Mouse (Mus musculus): ENCODE results near the gene Hoxd3.

Hoxd3 gene

DNA sequence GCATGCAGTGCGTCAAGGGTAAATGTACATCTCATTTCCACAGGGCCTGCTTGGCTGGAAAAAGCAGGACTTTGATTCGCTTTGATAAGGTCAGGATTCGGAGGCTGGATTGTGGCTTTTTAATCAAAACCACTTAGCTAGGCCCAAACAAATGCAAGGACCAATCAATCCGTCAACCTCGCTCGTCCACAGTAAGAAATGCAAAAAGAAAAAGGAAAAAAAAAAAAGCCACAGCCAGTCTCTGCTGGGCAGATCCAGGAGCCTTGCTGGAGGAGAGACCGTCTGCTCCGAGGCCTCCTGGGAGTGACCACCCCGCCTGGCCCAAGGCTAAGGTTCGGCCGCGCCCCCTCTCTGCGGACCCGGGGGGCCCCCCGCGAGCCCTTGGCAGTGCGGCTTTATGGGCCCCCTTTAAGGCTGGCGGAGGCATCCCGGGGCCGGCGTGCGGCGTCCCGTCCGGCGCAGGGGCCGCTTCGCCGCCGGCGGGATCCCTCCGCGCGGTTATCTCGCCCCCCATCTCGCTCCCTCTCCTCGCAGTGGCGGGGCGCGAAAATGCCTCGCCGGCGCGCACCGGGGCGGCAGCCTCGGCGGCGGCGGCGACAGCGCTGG is 7.2 kb upstream of the Hoxd3 start, which contains the start of gene Hoxd8:
Gene Hoxd8 (plus strand): TSS at position 223 of the 606 bp plus-strand sequence.
- ATAC-seq (ENCODE audit: insufficient number of reproducible peaks, low FRiP score, low TSS enrichment), result no peak

DNA sequence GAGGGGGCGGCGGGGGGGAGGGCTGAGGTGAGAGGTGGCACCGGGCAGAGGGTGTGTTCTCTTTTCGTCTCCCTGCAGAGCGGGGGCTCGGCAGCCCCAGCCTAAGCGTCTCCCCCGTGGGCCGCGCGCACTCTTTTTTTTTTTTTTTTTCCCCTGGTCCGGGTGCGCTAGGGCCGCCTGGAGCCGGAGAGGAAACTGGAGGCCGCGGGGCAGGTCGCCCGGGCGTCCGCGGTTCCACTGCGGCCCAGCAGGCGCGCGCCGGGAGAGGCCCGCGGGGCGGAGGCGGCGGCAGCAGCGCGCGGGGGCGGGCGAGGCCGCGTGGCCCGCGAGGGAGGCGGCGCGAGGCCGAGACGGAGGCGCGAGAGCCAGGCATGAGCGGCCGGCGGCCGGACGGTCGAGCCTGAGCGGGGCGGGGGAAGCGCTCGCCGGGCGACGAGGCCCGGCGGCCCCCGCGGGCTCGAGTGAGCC is 6.7 kb upstream of the Hoxd3 start:
- ATAC-seq (ENCODE audit: insufficient number of reproducible peaks, low FRiP score, low TSS enrichment), result no peak

DNA sequence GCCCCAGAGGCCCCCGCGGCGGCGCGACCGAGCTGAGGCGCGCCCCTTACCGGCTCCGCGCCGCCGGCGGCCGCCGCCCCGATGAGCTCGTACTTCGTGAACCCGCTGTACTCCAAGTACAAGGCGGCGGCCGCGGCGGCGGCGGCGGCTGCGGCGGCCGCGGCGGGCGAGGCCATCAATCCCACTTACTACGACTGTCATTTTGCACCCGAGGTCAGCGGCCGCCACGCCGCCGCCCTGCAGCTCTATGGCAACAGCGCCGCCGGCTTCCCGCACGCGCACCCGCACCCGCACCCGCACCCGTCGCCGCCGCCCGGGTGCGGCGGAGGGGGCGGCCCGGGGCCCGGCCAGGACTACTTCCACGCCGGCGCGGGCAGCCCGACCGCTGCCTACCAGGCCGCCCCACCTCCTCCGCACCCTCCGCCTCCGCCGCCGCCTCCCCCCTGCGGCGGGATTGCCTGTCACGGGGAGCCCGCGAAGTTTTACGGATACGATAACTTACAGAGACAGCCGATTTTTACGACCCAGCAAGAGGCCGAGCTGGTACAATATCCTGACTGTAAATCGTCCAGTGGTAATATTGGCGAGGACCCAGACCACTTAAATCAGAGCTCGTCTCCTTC is 6.1 kb upstream of the Hoxd3 start:
- ATAC-seq (ENCODE audit: insufficient number of reproducible peaks, low FRiP score, low TSS enrichment), result no peak

DNA sequence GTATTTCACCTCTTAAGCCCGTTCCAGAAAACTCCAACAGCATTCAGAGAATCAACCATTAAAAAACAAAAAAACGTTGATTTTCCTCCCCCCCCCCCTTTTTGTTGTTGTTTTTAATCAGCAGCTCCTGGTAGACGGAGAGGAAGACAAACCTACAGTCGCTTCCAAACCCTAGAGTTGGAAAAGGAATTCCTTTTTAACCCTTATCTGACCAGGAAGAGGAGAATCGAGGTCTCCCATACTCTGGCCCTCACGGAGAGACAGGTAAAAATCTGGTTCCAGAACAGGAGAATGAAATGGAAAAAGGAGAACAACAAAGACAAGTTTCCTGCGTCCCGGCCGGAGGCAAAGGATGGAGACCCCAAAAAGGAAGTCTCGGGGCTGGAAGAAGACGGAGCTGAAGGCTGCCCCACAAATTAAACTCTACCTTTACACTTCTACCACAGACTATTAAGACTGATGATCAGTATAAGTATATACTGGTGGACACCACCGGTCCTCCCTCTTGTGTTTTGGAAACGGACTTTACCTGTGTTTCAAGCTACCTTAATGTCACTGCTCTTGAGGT is 5.2 kb upstream of the Hoxd3 start:
- ATAC-seq (ENCODE audit: insufficient number of reproducible peaks, low FRiP score, low TSS enrichment), result no peak

DNA sequence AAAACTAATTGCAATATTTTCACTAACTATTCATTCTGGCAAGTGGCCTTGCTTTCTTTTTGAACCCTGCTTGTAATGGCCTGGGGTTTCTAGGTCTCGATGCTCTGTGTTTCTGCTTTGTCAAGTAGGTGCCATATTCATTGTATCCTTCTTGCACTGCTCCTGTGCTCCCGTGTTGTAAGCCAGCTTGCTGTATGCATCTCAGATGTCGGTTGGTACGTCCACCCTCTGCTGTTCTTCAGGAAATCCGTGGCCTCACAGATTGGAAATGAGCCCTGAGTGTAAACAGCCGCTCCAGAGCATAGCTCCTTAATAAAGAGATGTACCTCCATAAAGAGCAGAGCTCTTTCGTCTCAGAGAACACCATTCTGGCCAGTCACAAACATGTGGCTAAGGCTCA is 4.1 kb upstream of the Hoxd3 start:
- ATAC-seq (ENCODE audit: insufficient number of reproducible peaks, low FRiP score, low TSS enrichment), result no peak

DNA sequence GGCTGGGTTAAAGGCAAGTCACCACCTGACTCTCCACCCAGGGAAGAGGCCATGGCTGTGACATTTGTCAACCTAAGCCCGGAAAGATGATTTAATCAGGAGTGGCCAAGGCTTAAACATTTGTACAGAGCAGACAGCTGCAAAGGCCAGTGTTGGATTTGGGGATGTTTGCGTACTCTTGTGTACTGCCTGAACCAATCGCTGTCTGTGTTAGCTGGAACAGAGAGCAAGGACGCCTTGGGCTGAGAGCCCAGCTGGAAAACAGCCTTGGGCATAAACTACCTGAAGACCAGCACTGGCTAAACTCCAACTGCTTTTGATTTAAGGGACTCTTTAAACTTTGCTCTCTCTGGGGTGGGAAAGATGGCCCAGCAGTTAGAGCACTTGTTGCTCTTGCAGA is 3.1 kb upstream of the Hoxd3 start:
- ATAC-seq (ENCODE audit: insufficient number of reproducible peaks, low FRiP score, low TSS enrichment), result no peak

DNA sequence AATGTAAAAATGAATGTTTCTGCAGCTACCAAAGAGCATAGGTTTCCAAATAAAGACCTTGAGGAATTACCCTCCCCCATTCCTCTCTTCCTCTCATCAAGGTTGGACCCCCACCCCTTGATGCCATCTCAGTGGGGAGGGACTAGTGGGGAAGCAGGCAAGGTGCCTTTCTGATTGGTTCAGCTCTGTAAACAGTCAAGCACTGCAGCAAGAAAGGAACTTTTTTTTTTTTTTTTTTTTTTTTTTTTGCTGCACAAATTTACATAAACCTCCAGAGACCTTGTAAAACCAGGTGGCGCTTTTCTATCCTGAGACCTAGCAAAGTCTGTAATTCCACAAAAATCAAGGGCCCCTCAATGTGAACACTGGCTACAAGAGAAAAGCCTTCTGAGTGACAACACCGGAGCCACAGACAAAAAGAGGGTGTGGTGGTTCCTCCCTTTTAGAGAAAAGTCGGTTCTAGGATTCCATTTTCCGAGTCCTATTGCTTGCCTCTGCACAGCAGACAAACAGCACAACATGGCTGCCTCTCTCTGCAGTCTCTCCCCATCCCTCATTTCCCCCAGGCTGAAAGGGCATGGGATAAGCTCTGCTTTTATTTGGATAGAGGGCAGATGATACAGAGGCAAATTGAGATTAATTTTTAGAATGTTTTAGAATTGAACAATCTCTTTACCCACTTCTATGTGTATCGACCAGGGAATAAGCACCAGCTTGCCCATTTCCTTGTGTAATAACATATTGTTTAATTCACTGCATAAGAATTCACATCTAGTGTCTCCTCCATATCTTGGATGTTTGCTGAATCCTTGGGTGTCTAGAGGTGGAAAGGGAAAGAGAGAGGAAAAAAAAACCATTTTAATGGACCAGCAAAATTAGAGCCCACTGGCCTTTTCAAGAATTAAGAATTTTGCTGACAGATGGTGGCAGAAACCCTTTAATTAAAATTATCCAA is 2.0 kb upstream of the Hoxd3 start:
- no peak for ATAC-seq (ENCODE audit: insufficient number of reproducible peaks, low FRiP score, low TSS enrichment)

DNA sequence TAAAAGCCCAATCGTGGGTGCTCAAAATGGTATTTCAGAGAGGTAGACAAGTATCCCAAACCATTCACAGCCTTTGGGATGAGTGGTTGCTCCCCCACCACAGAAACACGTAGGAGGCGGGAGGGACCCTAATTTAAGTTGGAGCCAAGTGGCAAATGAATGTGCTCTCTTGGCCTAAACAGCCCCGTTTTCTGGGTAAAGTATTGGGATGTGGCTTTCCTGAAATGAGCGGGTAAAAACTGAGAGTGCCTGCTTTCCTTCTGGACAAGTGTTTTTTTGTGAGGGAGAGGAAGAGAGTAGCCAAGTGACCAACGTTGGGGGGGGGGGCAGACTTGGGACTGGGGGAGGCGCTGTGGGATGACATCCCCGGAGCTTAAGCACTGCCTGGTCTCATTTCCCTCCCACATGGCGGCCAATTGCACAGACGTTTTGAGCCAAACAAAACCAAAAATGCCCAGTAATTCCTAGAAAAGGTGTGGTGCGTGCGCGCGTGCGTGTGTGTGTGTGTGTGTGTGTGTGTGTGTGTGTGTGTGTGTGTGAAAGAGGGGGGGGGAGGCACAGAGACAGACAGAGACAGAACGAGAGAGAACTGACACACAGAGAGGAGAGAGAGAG is 691 bp upstream of the Hoxd3 start:
- ATAC-seq (ENCODE audit: insufficient number of reproducible peaks, low FRiP score, low TSS enrichment), result no peak

DNA sequence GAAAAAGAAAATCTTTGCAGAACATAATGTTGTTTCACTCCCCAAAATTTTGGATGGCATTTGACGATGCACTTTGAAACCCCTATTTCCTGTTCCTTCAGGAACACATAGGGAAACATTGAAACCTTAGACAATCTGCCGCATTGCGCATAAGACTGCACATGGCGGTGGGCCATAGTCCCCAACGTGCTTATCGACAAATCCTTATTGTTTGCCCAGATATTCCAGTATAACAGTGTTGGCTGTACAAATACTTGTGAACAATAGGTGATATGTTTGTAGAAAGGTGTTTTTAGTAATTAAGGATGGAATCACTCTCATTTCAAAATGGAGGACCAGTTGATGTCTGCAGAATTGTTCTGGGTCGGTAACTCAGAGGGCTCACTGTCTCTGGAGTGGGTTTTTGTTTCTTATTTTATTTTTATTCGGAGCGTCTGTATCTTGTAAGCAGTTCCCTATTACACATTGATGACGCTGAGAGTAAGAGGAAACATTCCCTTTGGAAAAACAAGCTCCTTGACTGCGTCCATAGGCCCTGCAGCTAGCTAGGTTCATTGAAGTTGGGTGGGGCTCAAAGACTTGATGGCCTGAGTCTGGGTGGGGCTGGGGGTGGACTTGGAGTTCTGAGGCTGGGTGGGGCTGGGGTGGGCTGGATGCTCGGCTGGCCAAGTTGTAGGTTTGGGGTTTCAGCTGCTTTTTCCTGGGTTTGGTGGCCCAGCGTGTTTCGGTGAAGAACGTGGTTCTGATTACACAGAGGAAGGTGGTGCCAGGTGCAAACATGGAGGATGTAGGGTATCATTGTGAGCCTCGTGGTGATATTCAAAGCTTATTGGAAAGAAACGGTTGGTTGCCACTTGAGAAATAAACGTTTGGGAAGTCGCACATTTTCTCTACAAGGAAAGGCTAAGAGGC is 1.8 kb downstream of the Hoxd3 start:
- no peak for ATAC-seq (ENCODE audit: insufficient number of reproducible peaks, low FRiP score, low TSS enrichment)

DNA sequence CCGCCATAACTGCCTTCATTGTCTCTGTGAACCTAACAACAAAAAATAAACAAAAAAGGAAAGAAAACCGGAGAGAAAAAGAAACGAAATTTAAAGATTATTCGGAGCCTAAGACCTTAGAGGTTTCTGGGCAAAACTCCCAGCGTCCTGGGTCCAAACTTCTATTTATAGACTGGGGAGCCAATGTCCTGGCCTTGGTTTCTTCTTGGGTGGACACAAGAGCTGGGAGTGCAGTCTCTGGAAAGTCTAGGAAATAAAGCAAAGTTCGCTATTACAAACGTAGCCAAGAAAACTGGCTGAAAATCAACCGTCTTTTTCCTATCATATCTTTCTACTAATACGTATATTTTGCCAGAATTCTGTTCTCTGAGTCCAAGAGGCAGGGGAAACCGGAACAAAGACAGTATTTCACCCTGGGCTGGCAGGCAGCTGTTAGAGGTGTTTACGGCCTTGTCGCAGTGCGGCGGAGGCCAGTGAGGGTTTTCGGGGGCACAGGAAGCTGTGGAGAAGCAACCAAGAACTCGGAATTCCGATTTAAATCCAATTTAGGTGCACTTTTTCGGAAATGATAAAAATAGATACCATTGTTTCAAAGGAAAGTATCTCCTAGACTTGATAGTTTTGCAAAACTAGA is 2.5 kb downstream of the Hoxd3 start:
- ATAC-seq (ENCODE audit: insufficient number of reproducible peaks, low FRiP score, low TSS enrichment), result no peak

DNA sequence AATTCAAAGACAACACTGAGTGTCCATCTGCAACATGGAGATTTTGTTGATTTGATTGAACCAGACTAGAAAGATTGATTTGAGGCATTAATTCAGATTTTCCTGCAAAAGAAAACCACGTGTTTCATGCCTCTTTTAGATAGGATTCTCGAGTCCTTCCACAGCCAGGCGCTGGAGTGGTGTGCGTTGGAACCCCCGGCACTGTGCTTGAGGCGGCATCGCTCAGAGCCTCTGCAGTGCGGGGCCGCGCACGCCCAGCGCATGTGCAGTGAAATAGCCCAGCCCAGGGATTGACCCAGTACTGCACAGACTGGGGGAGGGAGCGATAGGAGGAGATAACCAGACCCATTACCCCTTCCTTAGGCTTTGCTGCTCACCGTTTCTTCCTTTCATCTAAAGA is 3.2 kb downstream of the Hoxd3 start:
- ATAC-seq (ENCODE audit: insufficient number of reproducible peaks, low FRiP score, low TSS enrichment), result no peak

DNA sequence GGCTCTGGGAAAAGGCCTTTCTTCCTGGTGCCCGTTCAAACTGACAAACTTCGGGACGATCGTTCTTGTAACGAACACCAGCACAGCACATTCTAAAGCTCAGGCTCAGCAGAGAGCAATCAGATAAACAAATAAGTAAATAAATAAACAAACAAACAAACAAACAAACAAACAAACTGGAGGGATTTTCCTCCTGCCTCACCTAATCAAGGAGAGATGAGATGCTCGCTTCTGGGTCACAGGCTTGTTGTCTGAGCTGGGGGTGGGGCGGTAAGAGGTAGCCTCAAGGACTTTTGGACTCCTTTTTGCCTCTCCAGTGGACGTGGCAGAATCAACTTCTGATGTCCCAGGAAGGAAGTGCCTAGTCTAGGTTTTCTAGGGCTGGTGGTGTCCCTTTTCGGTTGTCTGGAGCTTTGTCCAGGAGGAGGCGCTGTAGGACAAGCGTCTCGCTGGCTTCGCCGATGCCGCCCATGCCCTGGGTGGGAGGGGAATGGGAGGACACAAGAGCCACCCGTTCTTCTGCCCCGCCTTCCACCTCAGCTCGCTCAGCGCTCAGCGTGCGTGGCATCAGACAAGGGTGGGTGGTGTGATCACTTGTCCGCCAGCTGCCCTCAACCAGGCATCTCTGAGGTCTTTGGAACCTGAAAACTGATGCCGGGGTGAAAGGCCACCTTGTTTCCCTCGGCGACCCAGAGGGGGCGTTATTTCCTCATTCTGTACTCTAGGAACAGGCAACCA is 3.9 kb downstream of the Hoxd3 start:
- ATAC-seq (ENCODE audit: insufficient number of reproducible peaks, low FRiP score, low TSS enrichment), result no peak

DNA sequence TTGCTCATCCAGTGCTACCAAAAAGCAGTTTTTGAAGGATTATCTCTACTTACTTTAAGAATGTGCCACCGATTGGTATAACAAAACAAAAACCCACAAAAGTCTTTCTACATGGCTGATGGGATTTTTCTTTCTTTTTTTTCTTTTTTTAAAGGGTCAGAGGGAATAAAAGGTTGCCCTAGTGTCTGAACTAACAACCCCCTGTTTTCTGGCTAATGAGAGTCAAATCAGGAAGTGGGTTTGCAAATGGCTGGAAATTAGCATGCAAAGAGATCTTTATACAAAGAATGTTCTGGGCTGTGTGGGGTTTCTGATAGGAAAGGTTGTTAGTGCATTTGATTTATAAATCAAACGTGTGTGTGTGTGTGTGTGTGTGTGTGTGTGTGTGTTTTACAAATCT is 8.7 kb downstream of the Hoxd3 start:
- ATAC-seq (ENCODE audit: insufficient number of reproducible peaks, low FRiP score, low TSS enrichment), result no peak

DNA sequence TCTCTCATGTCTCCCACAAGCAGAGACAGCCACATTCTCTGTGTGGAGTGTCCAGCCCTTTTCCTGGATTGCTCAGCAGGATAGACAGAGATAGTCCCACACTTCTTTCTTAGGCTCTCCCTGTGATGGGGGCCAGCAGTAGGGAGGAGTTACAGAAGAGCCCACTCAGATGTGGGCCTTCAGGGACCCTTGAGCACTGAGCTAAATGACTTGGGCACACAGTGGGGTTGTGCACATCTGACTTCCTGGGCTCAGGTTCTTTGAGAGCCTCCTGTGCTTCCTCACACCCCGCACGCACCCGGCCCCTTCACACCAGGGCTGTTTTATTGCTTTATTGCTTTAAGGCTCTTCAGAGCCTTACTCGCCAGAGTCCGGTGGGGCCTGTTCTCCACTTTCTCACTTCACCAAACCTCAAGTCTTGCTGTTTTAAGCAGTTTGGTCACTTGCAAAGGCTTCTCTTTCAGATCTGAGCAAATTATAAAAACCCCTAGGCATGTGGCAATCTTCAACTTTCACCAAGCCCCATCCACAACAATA is 9.3 kb downstream of the Hoxd3 start:
- no peak for ATAC-seq (ENCODE audit: insufficient number of reproducible peaks, low FRiP score, low TSS enrichment)

DNA sequence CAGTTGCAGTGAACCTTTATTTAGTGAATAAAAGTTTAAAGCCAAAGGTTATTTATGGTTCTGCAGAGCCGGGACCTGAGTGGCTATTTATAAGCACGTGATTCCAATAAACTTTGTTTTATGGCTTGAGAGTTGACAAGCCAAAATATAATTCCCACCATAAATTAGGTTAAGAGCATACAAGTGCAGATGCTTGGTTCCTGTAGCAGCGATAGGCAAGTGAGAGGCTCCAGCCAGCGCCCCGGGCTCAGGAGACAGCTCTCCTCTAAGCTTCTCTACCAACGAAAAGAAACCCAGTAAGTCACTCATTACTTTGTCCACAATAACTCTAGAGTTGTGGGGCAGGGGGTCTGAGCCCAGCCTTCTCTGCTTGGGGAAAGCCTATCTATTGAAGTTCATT is 10.2 kb downstream of the Hoxd3 start:
- no peak for ATAC-seq (ENCODE audit: insufficient number of reproducible peaks, low FRiP score, low TSS enrichment)

DNA sequence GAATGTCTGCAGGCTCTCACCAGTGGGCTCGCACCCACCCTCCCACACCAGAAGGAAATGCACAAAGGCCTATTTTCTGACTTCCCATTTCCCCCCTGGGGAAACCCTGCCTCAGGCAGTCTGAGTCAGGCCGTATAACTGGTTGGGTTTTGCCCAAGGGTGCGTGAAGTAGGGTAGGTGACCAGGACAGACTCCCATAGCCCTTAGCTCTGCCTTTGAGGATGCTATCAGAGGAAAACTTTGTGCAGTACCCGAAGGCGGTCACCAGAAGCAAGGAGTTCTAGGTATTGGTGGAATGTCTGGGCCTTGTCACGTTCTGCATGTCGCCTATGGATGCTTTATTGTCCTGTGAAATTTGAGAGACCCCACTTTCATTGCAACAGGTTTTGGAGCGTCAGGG is 11.2 kb downstream of the Hoxd3 start:
- ATAC-seq (ENCODE audit: insufficient number of reproducible peaks, low FRiP score, low TSS enrichment), result no peak

DNA sequence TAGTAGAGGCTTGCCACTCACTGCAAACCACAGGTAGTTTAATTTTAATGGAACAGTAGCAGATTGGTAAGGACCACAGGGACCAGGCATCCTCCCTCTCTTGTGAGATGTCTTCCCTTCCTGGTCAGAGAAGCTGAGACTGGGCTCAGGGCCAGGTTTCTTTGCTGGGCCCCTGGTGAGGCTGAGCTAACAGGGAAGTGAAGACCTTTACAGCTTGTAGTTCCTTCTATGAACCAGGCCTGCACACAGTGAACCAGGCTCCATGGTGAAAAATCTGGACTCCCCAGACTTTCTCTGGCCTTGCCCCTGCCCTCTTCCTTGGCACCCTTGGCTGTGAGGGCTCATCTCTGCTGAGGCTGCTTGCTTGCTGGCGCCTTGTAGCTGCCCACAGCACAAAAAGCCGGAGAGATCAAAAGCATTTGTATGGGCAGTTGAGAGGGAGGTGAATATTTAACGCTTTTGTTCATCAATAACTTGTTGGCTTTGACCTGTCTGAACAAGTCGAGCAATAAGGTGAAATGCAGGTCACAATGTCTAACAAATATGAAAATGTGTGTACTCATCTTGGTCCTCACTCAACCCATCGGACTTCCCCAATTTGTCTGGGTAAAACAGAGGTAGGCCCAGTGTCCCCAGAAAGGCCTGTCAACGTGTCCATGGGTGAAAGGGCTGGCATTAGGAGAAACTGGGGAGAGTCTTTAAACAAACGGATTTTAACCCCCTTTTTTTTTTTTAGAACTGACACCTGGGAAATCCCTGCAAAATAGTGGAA is 12.7 kb downstream of the Hoxd3 start:
- ATAC-seq (ENCODE audit: insufficient number of reproducible peaks, low FRiP score, low TSS enrichment), result no peak
